Mouse (Mus musculus) urinary bladder, postnatal 14 days (tissue): Measurements from ENCODE around the gene Galnt4.

Source experiments
- DNase-seq: peaks from one replicate; pipeline ENCODE4 v3.0.0; 2021; ENCODE audit warnings: low spot score

Galnt4 gene

DNA sequence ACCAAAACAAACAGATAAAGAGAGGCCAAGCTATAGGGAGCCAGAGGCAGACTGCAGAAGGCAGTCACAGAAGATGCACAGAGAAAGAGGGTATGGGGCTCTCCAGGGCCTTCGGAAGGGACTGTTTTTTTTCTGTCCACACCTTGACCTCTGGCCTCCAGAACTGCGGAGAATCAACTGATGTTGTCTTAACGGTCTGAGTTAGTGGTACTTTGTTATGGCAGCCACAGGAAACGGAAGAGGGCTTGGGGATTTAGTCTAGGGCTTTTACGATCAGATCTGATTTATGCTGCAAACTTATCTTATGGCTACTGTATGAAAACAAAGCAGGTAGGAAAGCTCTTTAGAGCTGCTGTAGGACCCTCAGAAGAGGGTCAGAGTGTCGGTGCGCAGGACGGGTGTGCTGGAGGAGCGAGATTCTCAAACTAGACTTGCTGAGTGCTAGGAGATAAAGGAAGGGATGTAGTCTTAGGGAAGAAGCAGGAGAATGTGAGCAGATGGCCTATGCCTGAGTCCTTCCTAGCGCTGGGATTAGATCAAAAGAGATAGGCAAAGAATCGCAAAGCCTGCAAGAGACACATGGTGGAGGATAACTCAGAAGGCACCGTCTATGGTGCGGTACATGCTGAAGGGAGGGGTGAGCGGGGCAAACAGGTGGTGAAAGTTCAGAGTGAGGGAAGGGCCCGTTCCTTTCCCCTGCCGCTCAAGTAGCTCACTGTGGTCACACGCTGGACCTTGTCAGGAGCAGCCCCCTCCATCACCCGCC, 7.7 kb downstream of the Galnt4 start:
- DNase-seq, result no peak

DNA sequence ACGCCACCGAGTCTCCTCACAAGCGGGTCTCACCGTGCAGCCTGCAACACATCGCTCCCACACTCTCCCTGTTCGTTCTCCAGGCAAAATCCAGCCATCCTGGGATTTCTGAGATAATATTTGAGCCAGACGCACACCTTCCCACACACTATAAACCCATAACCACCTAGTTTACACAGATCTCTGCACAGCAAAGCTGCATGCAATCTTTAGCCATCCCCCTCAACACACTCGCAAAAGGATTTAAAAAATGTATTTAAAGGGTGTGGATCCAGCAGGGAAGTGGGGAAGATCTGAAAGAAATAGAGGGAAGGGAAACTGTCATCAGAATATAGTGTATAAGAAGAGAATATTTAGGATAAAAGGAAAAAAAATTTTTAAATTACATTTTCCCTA, 8.3 kb downstream of the Galnt4 start:
- no peak for DNase-seq

DNA sequence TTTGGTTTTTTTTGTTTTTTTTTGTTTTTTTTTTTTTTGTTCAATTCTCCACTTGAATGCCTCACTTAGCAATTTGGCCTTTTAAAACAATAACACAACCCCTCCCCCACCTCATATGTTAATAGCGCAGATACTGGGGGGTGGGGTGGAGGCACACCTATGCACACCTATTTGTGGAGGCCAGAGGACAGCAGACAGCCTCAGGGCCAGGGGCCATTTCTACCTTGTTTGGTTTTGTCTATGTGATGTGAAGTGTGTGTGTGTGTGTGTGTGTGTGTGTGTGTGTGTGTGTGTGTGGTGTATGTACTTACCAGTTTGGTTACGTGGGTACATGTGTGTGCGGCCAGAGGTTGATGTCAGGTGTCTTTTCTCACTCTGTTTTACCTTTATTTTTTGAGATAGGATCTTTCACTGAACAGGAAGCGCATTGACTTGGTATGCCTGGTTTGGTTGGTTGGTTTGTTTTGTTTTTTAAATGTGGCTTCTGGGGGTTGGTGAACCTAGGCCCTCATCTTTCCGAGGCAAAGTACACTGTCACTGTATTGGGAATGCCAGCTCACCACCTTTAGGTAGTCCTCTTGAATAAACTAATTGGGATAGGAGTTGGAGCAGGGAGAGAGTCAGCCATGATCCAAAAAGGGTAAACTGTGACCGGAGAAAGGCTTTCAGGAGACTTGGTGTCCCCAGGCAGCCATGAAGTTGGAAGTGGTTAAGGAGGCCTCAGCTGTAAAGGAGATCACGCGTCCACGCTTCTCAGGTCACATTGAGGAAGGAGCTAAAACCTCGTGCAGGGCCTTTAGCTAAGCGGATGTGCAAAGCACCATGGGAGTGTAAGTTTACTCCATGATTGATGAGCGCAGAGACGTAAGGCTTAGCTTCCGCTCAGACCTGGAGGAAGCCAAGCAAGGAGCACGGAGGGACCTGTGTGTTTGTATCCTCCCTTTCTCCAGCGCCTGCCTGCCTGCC, 9.0 kb downstream of the Galnt4 start:
- no peak for DNase-seq

DNA sequence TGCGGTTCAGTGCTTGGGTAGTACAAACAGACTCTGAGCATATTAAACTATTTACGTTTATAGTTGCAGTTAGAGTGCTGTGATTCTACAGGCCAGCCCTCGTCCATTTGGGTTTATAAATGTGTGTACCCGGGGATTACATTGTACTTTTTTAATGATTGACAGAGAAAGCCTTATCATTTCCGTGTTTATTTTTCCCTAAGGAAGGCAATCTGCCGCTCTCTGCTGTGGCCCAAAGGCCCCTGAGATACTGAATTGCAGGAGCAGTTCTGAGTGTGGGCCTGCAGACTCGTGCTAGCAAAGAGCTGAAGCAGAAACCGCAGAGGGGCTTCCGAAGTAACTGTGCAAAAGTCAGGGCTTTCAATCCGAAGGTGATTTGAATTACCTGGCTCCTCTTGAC, 9.9 kb downstream of the Galnt4 start:
- DNase-seq, result no peak

DNA sequence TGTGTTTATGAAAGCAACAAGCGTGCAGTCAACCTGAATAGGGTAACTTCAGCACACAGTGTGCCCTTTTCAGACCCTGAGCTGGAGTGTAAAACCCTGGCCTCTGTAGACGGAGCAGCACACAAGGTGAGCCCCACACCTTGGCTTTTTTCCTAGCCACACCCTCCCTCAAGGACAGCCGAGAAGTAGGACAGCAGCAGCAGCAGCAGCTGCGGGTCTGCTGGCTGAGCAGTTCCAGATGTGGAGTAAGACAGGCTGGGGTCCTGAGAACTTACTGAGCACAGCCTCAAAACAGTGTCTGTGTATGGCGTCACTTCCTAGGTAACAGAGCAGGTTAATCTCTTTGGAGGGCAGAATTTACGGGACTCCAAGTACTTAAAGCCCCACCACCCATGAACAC, 10.7 kb downstream of the Galnt4 start:
- no peak for DNase-seq

DNA sequence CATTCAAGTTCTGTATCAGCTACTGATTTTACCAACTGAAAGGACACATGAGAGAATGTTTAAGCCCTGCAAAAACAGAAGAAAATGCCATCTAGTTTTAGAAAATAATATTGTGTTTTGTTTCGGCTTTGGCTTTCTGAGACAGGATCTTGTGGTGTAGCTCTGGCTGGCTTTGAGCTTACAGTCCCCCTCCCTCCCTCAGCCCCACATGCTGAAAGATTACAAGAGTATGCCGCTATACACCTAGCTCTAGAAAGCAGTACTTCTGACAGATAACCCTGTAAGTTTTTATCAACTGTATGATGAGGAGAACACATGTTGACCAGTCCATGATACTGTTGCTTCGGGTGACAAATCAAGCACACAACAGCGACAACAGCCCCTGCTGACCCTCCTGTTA, 11.5 kb downstream of the Galnt4 start:
- DNase-seq, result no peak

DNA sequence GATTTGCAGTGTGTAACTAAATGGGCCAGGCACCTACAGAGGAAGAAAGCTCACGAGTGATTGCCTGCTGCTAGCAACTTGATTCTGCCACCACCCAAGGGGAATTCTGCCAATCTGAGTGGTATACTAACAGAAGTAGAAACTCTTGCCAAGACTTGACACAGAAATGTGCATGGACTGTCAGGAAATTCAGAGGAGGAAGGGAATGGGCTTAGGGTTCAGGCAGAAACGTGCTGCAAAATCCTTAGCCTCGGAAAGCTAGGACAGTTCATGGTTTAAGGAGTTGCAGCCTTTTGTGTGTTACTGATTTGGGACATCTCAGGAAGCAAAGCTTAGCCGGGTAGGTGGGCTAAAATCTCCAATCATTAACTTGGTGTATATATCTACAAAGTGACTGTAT, 18.3 kb downstream of the Galnt4 start, which contains the start of gene Phxr2:
Gene Phxr2 (minus strand): TSS at position 101 of the 400 bp plus-strand sequence.
- DNase-seq, result no peak

DNA sequence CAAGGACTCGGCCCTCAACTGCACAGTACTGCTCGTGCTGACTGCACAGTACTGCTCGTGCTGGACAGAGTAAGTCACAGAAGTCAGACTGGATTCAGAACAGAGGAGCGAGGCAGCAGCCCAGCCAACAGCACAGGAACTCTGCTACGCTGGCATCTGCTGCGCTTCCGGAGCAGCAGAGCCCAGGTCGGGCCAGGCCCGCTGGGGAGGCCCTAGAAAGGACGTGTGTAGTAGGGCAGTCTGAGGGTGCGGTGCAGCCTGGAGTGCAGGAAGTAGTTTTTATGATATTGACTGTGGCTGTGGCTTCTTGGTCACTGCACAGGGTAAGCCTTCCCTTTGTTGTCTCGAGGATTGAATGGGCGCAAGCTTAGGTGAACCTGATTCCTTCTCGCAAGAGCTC, 19.0 kb downstream of the Galnt4 start:
- DNase-seq, result no peak

DNA sequence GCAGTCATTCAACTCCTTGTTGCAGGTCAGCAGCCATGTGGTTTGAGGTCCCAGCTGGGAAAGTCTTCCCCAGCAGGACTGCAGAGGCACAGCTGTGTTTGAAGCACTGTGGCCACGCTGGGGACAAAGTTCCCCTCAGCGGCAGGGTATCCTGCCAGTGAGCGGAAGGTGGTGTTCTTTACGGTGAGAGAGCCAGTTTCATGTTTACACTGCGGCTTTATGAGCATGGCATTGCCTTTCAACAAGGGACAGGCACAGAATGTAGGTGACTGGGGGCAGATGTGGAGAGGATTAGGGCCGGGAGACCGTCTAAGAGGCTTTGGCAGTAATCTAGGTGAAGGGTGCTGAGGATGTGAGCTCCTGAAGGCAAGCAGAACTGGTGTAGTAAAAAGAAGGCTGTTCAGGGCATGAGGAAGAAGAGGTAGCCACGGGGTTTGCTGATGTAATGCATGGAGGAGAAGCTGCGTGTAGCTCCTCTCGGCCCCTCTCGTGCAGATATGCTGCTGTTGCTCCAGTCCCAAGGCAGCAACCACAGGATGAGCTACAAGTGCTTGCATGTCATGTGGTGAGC, 19.8 kb downstream of the Galnt4 start:
- DNase-seq, result no peak

DNA sequence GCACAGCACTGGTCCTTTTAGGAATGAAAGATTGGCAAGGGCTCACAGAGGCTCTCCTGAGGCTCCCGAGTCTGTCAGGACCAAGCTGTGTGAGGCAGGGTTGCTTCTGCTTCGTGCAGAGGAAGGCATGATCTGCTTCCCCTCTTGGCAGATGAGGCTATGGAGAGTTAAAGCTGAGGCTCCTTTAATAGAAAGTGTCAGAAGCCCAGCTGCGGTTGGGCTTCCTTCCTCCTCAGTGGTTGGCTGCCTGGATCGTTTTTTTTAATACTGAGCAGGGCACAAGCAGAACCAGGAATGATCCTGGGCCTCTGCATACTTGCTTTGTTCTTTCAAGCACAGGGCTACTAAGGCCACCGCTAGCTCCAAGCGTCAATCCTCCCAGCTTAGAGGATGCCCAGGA, 22.7 kb downstream of the Galnt4 start:
- DNase-seq, result no peak

DNA sequence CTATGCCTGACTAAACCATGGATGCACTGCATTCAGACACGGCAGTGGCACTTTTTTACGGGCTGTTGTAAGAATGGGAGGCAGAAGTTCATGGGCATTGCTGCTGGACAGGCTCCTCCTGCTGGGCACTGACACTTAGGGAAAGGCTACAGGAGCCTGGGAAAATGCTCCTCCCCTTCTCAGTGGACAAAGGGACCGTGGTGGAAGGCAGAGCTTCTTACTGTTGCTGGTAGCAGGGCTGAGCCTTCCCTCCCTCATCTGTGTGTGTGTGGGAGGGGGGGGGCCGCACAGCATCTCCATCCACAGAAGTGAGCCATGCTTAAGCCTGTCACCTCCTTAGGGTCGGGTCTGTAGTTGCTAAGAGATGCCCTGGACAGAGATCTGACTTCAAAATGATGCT, 23.3 kb downstream of the Galnt4 start:
- no peak for DNase-seq

DNA sequence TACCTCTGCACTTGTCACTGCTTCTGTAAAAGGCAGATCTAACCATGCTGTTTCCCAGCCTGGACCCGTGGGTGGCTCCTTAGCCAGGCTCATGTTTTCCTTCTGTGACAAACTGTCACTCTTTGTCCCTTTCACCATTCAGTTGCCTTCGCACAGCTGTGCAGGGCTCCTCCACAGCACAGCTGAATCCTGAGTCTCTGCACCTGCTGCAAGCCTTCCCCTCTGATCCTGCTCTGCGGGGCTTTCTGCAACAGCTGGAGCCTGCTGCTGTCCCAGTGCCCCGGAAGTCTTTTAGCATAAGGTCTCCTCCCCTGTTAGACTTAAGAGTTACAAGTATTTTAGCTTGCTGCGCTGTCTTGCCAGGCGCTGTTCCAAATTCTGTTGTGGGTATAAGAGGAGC, 24.2 kb downstream of the Galnt4 start:
- DNase-seq, result no peak

DNA sequence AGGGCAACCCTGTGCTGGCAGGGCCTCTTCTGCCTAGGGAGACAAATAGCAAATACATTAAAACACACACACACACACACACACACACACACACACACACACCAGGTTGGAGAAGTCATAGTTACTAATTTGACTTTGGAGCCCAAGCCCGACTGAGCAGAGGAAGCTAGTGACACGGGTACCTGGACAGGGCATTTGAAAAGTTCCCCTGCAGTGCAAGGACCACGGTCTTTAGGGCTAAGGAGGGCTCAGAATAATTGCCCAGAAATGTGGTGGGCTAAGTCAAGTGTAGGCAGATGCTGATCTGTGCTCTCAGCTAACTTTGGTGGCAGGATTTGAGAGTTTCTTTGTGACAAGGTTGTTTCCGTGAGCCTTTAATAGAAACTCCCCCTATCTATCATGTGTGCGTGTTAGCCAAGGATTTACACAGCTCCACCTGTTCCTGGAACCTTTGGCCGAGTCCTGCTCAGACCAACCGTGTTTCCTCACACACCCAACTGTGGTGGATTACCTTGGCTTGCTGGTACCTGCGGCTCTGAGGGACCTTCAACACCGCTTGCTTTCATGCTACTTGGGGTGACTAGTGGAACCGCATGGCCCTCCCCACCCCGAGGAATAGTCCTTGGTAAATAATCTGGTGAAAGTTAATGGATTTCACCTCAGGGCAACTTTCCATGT, 24.8 kb downstream of the Galnt4 start:
- DNase-seq, result peak; percentile 43

DNA sequence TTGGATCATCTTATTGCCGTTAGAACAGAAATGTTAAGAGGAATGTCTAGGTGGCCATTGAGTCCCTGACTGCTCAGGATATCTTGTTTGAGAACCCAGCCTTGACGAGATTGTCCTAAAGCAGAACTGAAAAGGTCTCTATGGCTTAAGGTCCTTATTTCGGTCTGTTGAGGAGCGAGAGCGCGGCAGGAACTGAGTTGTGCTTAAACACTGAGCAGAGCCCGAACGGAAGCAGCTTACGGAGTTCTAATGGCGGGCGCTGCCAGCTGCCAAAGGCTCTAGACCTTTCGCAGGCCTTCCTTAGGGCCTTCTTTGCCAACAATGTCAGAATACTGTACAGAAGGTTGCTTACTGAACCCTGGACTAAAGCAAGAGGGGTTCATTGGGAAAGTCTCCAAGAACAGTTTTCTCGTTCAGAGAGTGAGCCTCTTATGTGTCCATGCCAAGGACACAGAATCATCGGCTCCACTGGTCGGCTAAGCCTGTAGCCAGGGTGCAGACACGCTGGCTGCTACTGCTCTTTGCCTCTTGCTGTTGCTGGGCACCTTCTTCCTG, 25.4 kb downstream of the Galnt4 start:
- DNase-seq, result no peak

DNA sequence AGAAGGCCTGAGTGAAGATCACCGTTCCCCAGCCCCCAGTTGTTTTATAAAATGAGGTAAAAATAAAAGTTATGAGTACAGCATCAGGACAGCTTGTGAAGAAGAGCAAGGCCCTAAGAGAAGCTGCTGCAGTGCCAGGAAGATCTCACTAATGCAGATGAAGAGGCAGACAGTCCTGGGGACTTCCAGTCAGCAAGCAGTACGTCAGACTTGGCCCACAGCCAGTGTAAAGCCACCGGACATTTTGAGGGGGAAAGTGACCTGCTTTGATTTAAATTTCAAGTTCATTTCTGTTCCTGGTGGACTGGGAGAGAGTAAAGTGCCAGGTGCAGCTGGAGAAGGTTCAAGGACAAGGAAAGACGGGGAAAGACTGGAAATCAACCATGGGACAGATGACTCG, 28.4 kb downstream of the Galnt4 start:
- DNase-seq, result no peak

DNA sequence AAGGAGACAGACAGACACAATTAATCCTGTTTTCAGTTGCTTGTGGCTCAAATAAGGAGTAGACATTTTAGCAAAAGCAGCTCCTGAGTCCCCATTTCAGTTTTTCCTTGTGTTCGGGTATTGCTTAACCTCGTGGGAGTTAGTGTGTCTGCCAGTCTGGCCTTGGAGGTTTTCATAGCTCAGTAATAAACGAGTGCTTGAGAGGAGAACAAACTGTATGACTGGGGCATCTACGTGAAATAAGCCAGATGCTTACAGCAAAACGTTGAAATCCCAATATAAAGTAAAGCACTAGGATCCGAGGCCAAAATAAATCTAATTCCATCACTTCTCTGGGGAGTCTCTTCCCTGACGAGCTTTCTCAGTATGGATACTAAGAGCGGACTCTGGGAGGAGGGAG, 37.7 kb downstream of the Galnt4 start:
- no peak for DNase-seq

DNA sequence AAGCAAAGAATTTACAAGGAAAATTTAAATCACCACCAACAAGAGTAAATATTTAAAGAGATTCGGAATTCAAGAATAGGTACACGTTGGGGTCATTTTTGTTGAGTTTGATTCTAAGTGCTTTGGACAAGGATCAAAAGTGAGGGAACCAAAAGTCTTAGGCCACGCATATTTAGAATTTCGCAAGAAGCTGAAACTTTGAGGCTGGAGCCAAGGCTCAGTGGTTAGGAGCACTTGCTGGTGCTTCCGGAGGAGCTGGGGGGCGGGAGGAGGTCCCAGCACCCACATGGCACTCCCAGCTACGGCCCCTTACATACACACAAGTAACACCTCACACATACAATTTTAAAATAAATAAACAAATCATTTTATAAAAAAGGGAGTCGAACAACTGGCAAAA, 38.6 kb downstream of the Galnt4 start:
- no peak for DNase-seq

DNA sequence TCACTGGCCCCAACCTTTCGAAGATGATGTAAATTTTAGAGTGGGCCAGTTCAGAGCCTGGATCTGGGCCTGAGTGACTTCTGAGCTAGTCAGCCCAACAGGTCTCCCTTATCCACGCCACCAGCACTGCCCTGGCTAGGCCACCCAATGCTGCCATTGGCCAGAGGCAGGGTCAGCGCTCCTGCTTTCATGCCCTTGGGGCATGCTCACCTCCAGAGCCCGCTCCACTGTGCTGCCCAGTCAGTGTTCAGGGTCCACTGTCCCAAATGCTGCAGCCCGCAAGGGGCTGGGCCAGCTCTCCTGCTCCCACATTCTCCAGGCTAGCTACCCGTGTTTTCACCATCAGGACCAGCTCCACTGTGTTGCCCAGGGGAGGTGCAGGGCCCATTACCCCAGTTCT, 42.1 kb downstream of the Galnt4 start:
- DNase-seq, result no peak

DNA sequence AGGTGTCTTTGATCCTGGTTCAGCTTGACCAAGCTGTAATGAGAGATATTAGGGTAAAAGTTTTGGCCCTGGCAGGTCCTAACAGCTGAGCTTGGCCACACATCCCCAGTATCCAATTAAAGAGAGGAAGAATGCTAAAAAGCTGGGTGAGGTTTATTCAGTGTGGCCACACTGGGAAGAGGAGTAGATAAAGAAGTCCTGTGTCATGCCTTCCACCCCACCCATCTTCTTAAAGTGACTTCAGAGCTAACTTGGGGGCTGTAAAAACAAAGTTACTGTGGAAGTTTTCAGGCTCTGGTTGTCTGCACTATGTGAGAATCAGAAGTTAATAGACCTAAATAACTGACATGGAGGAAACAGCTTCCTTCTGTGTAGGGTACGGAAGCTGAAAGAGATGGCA, 43.6 kb downstream of the Galnt4 start:
- DNase-seq, result no peak

DNA sequence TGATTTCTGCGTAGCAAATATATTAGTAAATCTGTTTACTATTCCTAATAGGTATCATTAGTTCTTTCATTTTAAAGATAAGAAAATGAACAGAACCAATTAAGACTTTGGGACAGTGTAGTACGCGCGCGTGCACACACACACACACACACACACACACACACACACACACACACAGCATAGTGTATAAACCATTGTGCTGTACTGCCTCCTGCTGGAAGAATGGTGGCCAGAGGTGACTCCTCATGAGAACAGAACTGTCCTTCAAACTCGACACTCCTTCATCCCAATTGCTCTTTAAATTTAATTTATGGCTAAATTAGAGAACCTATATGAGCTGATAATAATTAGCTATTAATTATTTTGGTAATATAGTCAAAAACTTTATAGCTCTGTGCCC, 44.1 kb downstream of the Galnt4 start:
- DNase-seq, result peak; percentile 59

DNA sequence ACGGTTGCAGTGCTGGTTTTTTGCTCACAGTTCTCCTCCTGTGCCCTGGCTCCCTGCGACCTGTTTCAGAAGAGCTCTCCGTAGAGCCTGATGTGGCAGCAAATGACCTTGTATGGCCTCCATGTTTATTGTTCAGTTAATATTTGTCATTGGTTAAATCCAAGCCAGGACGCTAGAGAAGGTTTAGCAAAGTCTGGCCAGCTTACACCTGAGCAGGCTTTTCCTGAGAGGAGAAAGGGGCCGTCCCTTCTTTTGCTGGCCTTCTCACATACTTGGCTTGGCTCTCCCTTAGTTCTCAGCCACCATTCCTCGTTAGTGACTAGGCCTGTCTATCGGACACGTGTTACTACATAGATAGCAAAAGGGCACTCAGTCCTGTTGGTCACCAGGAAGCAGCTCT, 46.7 kb downstream of the Galnt4 start:
- DNase-seq, result no peak

DNA sequence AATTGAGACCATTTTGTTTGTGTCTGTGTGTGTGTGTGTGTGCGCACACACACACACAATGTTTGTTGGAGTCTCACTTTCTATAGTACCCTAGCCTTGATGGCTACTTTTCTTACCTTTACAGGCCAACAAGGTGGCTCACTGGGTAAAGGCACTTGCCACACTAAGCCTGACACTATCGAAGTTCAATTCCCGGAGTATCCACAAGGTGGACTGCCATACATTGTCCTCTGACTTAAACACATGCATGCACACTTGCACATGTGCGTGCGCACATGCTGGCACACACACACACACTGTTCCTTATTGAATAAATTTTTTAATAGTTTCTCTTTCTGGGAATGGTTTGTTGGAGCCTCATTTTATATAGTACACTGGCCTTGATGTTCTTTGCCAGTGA, 48.8 kb downstream of the Galnt4 start:
- DNase-seq, result no peak
